Mouse (Mus musculus): Measurements from ENCODE around the gene Armh1.

DNA sequence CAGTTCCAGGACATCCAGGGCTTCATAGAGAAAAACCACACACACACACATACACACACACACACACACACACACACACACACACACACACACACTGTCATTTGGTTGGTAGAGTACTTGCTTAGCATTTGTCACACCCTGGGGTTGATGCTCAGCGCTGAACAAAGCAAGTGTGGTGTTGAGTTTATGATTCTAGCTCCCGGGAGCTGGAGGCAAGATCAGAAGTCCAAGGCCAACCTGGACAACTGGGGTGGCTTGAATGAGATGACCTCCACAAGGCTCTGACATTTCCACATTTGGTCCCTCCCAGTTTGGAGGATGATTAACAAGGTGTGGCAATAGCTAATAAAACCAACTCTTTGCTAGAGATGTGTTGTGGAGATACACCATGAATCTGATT is 20.7 kb downstream of the Armh1 start:
- no peak for TF ChIP-seq CTCF (IDR thresholded peaks at IDR 0.05; ENCODE audit: control insufficient read depth, insufficient read depth, low read length)
- no peak for TF ChIP-seq POLR2A (IDR thresholded peaks at IDR 0.05; ENCODE audit: borderline replicate concordance, control insufficient read depth, low read depth, low read length)
